Mouse (Mus musculus) frontal cortex, postnatal 10 days (tissue): ENCODE data around the gene Plxna4.

ENCODE experiments used
- DNase-seq, 2 experiments: peaks; one replicate each; pipeline ENCODE4 v3.0.0; 2022; ENCODE audit warnings: low spot score in 2 of 2, mixed read lengths in 1 of 2

The Plxna4 gene

GRCm38 (mm10) chr6:32406316-32407095 is 181.5 kb downstream of the Plxna4 start:
- DNase-seq: no peak

DNA sequence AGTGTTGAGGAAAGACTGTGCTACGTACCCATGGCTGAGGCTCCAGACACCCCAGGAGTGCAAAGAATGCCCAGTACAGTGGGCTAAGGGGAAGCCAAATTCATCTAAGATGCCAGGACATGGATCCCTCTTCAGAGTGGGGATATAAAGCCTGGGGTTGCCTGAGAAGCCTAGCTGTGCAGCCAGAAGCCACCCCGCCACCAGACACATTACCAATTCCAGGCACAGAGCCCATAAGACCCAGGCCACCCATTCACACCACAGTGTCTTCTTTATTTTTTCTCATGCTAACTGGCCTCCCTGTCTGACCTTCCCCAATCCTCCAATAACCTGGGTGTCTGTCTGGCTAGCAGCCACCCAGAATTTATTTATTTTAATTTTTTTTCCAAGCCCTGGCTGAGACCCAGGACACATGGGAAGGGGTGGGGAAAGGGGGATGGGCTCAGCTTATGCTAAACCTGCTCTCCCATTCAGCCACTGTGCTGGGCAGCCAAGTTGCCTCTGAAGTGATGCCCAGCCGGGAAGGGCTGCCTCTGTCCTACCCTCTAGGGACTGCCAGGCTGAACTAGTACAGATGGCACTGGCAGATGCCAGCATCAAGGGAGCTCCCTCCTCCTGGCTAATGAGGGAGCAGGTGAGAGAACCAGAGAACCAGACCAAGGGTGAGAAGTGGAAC is 185.3 kb downstream of the Plxna4 start:
- DNase-seq: peak; percentile 26 to 58

DNA sequence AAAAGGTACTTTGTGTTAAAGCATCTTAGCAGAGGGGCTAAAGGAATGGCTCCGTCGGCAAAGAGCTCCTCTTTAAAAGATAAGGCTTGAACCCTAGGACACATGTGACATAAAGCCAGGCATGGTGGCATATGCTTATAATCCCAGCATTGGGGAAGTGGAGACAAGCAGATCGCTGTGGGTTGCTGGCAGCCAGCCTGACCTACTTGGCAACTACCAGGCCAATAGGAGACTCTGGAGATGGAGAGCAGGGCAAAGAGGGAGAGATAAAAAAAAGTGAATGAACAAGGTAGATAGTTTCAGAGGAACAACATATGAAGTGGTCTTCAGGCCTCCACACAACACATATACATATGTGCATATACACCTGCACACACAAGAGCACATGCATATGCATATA is 189.7 kb downstream of the Plxna4 start:
- DNase-seq: no peak

DNA sequence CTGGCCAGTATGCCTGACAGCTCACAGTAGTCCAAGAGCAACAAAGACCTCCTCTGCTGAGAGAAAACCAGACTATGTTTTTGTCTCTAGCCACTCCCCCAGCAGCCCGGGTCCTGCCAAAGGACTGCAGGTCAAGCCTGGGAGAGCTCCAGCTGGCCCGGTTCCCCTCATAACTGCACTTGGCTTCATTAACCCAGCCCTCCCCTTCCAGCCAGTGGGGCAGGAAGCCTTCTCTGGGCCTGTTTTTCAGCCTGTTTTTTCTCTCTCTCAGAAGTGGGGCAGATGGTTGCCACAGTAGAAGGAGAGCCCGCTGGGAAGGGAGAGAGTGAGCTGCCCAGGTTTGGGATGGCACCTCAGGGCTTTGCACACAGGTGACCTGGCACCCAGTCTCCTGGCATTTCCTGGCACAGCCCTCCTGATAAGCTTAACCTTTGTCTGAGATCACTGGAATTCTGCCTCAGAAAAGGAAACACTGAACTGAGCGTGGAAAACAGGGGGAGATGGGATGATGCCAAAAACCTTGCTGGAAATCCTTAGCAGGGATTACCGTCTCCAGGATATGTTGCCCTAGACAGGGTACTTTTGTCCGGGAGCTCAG is 190.8 kb downstream of the Plxna4 start:
- peak; percentile 63 to 71 for DNase-seq

GRCm38 (mm10) chr6:32395415-32395814 is 192.6 kb downstream of the Plxna4 start:
- DNase-seq: no peak

GRCm38 (mm10) chr6:32392262-32392661 is 195.7 kb downstream of the Plxna4 start:
- DNase-seq: no peak

GRCm38 (mm10) chr6:32388276-32388675 is 199.7 kb downstream of the Plxna4 start:
- no peak for DNase-seq

DNA sequence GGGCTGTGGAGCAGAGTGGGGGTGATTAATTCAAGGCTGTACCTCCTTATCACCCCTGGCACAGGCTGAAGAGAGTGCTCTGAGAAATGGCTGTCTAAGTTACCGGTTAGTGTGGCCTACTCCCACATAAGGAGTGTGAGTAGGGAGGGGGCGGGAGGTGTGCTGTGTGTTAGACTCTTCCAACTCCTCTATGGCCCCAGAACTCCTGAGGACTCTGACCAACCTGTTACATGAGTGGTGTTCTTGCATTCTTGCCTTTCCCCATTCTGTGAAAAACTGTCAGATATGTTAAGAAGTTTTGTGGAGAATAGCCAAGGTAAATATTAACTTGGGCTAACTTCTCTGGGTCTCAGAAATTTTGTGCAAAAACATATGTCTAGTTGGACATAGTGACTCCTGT is 201.1 kb downstream of the Plxna4 start:
- no peak for DNase-seq

DNA sequence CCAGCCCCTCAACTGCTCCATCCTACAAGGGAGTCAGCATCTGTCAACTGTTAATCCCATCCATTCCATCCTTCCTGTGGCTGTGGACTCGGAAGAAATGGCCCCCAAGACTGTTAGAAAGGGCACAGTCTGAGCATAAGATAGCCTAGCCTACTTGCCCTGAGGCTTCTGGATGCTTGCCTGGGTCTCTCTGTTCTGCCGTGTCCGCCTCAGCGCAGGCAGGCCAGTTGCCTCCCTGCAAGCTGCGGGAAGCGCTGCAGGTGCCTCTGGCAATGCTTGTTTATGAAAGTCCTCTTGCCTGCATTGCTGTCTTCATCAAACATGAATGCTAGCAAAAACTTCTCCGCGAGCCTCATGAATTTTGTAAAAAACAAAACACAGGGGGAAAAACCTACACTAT is 203.1 kb downstream of the Plxna4 start:
- DNase-seq: no peak

- no peak for DNase-seq
These were observed 203.6 kb downstream of the Plxna4 start for GRCm38 (mm10) chr6:32384423-32384822.

DNA sequence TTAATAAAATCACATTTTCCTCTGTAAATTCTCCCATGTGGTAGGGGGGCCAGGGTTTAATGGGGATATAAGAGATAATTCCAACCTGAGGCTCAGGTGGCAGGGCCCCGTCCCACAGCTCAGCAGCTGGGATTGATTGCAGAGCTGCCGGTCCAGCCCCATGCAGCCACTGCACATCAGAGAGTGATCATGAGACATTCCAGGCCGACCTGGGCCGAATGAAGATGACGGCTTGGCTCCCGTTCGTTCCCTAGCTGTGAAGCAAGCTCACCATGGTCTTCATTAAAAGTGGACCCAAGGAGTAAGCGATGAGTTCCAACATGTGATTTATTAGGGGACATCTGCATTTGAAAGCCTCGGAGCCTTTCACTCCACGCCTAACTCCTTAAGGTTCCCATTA is 206.5 kb downstream of the Plxna4 start:
- DNase-seq: no peak

- peak in 1 of 2 experiments; percentile 36 for DNase-seq
These were observed 210.8 kb downstream of the Plxna4 start for GRCm38 (mm10) chr6:32377181-32377580.

DNA sequence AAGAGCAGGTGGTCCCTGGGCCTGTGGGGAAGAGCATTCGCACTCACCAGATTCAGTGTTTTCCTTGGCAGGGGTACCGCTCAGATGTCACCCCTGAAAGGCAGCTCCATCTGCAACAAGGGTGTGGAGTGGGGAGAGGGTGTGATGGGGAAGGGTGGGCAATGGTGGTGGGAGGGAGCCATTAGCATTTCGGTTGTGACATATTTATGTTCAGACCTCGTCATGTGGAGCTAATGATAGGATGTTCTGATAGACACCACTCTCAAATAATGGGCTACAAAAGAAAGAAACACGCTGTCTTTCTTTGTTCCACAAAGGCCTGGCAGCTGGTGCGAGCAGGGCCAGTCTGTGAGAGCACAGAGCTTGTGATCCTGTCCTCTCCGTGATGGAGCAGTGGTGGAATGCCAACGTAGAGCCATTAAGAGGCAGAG is 214.0 kb downstream of the Plxna4 start:
- peak; percentile 27 to 32 for DNase-seq

DNA sequence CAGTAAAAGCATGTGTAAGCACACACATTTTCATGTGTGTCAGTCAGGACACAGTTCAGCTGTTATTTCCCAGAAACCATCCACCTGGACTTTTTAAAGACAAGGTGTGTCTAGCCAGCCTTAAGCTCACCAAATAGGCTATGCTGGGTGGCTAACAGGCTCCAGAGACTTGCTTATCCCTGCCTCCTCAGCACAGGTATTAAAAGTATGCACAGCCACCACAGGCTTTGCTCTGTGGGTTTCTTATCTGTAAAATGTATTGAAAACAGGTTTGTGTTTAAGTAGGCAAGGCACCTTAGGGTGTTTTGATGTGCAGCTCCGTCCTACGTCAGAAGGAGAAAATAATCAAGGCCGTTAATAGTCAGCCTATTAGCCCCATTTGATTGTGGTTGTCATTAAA is 218.9 kb downstream of the Plxna4 start:
- DNase-seq: no peak

DNA sequence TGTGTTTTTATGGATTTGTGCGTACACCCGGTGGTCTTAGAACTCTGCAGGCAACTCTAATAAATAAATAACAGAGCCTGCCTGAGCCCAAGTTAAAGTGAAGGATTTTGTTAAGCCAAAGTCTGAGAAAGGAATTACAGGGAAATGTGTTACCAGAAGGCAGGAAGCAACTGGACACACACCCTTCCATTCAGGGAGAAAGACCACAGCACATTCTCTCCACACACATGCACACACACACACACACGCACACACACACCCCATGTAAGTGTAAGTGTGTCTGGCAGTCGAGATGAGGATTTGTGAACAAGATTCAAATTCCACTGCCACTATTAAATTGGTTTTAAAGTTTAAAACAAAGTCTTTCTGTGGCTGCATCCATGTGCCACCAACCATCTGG is 219.6 kb downstream of the Plxna4 start:
- no peak for DNase-seq

DNA sequence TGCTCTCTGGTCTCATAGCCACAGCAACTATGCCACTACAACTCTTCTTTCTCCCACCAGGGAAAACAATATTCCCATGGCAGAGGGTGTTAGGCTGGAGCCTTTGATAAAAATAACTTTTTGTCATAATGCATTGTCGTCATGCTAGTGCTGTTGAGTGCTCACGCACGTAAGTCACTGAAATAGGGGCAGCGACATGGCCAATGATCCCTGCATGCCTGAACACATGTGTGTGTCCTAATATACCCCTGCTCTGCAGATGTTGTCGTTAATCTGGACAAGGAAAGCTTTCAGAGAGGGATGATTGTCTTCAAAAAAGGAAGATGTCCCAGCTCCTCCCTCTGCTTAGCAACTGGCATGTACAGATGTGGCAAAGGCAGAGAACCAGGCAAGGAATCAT is 223.1 kb downstream of the Plxna4 start:
- no peak for DNase-seq

DNA sequence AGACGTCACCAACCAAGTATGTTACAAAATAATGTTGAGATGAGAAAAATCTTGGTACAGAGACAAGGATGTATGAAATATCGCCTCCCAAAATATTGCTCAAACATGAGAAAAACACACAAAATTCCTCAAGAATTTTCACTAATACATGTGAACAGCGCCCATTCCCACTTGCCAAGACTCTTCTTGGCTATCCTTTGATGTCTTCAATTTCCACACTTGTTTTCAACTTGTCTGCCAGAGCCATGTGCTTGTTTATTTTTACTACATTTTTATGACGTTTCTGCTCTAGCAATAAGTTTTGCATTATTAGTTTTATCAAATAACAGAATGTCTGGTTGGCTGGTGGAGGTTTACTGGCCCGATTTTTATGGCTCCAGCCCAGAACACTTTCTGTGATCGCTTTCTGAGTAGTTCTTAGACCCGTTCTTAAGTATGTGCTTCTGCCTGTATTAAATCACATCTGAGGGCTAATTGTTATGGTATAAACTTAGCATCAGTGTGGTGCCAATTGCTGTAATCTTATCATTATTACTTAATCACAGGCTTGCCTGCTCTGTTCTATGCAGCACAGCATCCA is 224.4 kb downstream of the Plxna4 start:
- no peak for DNase-seq

GRCm38 (mm10) chr6:32362421-32362820 is 225.6 kb downstream of the Plxna4 start:
- DNase-seq: no peak

GRCm38 (mm10) chr6:32359675-32360074 is 228.3 kb downstream of the Plxna4 start:
- DNase-seq: no peak

DNA sequence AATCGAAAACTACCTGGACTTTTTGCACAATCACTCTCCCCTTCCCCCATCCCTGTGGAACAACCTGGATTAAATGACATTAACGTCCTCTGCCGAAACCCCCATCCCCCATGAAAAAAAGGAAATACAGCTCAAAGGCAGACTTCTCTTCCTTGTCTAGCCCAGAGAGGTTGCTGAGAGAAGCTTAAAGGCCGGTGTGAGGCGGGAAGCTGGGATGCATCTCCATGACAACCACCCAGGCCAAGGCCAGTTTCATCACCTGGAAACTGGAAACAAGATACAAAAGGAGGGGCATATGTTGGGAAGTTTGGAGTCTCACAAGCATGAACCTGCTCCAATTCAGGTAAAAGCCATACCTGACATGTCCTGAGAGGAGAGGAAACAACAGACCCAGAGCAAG is 230.5 kb downstream of the Plxna4 start:
- DNase-seq: no peak

DNA sequence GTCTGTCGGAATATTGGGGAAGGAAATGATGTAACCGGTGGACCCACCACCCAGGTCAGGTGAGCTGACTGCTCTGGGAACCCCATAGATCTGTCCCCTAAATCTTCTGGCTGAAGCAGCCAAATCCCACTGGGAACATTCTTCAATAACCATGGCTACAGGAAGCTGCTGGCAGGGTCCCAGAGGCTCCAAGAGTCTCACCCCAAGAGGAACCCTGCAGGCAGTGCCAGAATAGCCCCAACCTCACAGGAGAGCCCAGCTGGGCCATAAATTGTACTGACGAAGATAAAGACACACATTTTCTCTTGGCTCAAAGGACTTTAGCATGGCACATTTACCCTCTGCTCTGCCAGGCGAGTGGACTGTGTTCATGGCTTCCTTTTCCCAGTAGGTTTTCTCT is 232.4 kb downstream of the Plxna4 start:
- DNase-seq: peak in 1 of 2 experiments; percentile 38

DNA sequence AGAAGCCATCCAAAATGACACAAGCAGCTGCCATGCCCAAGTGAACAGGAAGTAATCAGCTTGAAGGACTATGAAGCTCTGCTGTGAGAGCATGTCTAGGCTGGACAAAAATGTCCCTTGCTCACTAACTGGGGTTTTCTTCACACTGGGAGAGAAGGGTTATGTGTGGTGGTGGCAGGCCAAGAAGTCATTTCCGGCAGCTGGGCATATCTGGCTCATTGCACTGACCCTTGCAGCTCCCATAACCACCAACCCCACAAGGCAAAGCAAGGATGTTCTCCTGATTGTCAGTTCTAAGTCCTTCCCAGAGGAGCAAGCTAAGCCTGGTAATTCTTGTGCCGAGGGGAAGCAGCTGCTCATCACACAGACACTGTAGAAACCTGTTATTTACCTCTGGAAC is 239.0 kb downstream of the Plxna4 start:
- DNase-seq: no peak

DNA sequence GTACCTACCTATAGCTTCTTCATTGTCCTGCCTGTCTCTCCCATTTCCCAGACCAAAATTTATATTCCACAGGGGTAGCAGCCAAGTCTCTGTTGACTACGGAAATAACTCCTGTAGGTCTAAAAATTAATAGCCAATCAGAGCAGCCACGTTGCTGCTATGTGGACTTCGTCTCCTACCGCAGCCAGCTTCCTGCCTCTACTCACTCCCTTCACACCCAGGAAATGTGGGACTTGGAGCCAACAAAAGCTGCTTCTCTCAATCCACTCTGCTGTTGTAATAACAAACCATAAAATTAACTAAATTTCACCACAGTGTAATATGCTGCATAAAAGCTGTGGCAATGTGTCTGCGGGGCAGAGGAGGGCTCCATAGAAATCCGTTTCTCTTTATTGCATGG is 239.9 kb downstream of the Plxna4 start:
- no peak for DNase-seq
